Mouse (Mus musculus): Measurements from ENCODE around the gene Pde11a.

Pde11a gene

DNA sequence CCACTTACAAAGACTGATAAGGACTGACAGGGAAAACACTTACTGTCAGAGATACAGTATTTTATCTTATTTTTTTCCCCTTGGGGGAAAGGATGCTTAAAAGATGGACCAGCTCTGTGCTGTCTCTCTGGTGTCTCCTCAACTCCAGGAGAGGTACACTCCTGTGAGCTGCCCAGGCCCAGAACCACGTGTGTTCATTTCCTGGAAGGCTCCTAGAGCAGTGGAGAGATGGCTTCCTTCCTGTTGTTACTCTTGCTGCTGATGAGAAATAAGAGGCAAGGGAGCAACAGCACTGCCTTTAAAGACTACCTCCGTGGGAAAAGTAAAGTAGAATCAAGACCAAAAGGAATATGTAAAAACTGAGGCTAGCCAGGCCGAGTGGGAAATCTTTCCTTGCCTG lies 205.6 kb downstream of the Pde11a start:
- DNase-seq, result no peak

DNA sequence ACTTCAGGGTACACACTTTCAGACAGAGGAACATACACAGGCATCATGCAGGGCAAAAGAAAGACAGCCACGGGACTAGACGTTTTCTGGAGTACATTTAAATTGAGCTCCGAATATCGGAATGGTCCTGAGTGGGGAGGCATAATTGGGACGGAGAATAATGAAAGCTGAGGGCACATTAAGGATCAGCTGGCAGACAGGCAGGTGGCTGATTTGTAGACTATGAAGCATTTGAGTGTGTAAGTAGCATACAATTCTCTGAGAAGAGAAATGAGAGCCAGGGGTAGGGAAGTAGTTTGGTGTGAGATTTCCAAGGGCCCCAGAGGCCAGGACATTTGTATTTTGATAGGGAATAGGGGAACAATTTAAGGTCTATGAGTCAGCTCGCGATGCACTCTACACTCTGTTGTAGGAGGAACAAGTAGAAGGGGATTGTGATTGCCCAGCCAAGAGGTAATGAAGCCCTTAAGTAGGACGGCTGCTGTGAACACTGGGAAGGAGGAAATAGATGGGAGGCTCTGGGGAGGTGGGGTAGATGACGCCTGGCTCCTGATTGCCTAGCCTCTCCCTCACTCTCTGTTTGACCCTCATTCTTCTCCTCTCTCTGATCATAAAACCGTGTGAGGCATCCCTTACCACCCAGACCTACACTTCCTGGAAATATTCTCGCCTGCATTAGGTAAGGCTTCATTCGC lies 208.5 kb downstream of the Pde11a start:
- no peak for DNase-seq

DNA sequence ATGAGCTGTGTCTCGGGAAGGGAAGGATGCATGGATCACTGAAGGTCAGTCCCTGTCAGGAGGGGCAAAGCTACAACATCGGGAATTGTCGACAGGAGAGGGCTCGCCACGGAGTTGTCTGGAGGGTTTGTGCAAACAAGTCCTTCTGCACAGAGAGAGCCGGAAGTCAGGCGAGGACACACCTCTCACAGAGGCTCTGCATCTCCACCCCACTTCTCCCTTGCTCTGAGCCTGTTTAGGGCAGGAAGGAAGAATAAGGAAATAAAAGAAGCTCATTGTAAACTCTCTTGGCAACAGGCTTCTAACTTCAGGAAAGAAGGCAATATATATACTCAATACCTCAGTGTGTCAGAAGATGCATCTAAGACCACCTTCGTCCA lies 209.5 kb downstream of the Pde11a start:
- DNase-seq, result peak; percentile 13

DNA sequence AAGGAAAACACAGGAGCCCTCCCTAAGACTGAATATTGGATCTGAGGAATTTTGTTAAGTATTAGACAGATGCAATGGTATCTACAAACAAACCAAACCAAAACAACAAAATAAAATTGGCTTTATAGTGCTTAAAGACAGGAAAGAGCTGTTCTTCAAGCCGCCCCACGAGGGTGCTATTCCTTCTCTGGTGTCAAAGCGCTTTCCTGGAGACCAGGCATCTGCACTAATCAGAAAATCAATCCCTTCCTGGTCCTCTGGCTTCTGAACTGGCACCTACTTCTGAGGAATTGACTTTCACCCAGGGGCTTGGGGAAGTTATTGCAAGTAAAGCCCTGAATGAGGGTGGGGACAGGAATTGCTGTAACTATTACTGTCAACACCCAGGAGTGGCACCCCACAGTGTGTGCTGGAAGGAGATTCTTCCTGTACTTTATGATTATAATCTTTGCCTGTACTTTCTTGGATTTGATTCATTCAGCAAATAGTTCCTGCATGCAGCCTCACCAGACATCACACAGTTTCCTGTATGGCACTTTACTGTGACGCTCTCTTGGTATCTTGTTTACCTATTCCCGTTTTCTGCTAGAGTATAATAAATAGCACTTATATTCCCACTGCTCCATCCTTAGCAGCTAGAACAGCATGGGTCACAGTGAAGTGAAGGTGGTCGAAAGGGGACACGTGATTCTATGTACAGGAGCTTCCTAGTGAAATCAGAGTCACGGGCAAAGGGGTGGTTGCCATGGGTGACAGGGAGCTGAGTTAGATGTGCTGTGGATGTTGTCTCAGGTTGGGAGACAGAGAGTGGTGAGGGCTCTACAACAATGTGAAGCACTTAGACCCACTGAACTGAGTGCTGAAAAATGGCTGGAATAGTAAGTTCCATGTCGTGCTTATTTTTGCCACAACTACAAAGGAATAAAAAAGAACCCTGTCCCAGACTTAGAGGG lies 210.2 kb downstream of the Pde11a start:
- DNase-seq, result peak; percentile 42

DNA sequence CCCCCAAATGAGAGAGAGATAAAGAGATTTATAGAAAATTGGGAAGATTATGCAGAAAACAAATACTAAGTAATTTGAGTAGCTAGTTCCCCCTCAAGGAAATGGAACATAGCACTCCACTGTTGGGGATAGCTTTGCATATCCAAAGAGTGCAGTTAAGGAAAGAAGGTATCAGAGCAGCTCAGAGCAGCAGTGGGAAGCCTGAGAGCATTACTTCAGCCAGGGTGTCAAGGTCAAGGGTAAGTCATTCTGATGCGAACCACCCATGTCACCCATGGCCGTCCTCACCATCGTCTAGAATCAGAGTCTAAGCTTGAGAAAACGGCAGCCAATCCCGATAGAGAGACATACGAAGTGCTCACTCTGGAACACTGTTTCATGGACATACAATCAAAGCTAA lies 211.9 kb downstream of the Pde11a start:
- no peak for DNase-seq

DNA sequence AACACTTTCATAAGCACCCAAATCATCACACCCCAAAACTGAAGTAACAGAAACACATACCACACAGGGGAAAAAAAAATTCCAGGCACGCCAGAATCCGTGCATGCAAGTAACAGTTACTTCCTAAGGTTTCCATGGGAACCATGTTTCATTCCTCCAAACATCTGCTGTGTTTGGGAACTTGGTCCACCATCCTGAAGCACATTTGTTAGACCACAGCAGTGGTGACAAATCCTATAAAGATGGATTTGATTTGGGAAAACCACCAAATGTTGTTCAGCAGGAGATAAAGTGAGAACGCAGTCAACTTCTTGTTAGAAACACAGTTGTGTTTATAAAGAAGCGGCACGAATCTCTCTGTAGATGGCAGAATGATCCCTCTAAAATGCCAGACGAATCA lies 213.8 kb downstream of the Pde11a start:
- no peak for DNase-seq

DNA sequence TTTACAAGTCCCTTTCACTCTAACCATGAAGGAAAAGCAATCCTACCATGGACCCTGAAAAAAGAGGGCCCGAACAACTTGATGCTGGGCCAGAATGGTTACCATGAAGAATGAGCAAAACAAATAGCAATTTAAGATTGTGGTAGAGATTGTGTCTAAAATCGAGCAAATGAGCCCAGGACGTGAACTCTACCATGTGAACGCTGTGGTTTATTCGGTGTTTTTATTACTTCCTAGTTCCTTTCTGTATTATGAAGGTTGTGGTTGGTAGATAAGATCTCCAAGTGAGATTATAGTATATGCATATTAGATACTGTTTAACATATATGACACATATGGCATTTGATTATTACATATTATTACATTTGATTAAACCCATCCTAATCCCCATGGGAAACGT lies 216.4 kb downstream of the Pde11a start:
- DNase-seq, result no peak

DNA sequence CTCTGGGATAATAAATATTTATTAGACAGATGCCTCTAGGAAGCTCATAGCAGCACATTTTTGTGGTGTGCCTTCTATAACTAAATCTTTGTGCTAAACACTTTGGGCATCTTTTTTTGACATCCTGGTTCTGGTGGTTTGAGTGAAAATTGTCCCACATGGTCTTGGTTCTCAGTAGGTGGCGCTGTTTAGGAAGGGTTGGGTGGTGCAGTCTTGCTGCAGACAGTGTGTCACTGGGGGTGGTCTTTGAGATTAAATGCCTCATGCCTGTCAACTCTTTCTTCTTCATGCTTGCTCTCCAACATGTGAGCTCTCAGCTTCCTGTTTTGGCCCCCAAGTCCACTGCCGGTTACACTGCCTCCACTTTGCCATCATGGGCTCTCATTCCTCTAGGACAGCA lies 218.7 kb downstream of the Pde11a start:
- no peak for DNase-seq

DNA sequence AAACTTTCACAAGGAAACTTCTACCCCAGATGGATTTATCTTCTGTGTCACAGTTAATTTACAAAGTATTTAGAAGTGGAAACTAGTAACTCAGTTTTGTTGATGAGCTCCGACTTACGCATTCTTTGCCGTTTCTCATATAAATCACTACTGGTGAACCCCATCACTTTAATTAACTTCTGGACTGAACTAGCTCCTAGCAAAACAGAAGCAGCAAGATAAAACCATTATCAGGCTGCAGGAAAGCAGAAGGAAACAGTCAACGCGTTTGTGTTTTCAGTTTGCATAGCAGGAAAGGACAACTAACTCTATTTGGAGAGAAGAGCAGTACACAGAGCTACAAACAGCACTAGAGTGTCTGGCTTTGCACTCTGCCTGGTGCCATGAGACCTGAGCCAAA lies 220.1 kb downstream of the Pde11a start:
- no peak for DNase-seq

DNA sequence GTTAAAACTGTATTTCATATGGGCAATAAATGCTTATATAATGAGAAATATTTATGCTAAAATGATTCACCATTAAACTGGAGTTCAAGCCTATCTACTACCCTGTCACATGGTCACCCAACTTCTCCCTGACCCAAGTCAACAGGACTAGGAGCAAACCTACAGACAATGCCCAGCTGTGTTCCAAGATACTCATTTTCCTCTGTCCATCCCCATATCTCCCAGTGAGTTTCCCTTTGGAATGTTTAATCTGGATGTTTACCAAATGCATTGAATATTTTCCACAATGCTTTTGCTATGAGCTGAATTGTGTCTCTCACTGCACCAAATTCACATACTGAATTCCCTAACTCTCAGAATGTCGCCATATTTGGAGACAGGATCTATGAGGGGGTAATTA lies 221.4 kb downstream of the Pde11a start:
- no peak for DNase-seq

DNA sequence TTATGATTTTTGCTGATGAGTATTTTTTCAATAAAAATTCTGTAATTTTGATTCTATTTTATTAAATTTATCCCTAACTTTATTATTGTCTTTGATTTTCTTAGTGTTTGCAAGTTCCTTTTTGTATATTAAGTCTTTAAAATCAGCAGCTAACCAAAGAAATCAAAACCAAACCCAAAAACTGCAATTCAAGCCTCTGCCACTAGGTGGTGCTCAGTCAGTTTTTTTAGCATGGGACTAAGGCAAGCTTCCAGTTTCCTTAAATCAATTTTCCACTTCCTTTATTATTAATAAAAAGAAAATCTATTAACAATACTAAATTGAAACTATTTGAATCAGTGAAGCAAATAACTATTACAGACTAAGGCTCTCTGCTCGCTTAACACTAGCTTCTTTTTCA lies 222.9 kb downstream of the Pde11a start:
- DNase-seq, result peak; percentile 69

DNA sequence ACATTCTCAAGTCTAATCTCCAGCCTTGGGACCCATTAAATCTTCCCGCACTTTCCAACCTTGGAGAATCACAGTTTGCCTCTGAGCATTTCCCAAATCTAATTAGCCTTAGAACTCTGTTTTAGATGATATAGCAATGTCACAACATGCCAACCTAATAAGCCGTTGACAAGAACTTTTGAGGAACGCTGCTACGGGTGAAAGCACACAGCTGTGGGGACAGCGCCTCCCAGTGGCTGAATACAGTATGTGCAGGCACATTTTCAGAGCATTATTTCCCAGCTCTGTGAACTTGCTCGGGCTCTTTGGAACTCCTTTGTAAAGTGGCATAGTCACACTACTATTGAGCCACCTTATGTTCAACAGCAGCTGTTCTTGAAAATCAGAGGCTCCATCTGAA lies 223.8 kb downstream of the Pde11a start:
- peak; percentile 54 for DNase-seq

DNA sequence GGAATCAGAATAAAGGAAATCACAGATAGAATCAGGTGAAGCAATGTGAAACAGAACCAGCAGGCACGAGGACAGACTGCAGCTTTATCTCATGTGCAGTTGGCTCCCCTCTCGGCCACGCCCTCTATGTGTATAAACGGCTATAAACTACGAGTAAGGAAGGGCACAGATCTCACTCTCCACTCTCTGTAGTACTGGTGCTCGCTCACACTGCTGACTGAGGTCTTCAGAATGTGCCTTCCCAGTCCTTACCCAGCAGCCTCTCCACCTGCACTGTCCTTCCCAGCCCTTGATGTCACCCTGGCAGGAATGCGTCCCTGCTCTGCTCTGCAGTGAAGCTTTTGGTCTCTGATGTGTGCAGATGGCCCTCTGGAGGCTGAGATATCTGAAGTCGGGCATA lies 228.9 kb downstream of the Pde11a start:
- DNase-seq, result no peak

DNA sequence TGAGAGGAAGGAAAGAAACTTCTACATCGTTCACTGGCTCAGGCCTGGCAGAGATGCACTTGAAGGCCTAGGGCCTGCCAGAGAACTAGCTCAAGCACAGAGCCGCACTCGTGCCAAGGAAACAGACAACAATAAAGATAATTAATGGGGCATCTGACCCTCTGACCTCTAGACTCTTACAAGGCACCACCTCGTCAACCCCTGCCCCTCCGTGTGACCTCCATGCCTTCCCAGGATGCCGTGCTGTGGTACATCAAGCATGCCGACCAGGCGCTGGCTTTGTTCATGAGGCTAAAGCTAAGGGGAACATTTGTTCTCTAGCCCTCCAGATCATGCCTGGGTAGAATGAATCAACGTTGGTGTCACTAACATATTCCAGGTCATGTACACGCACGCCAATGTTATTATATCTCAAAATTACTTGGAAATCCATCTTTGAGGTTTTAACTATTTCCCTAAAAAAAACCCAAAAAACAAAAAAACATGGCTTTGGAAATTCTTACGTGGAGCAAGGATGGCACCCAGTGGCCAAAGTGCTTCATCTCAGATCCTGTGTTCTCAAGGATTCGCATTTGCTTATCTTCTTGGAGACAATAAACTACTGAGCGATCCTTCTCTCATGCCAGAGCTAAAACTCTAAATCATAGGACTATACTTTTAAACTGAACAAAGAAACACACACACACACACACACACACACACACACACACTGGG lies 236.5 kb downstream of the Pde11a start:
- peak; percentile 55 for DNase-seq

DNA sequence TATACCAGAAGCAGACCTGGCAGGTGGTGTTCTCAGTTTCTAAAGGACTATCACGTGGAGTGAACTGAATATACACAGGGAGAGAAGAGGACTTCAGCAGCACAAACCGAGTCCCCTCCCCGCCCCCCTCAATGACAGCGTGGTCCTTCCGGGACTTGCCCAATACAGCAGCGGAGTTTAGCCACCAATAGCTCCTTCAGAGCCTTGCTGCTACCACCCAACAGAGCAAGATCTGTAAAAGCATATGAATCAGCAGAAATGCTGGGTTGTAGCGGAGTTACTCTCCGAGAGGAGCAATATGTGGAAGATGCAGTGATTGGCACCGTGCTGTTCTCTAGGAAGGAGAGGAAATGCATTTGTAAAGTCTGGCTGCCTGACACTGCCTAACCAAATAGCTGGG lies 238.0 kb downstream of the Pde11a start:
- DNase-seq, result peak; percentile 50

DNA sequence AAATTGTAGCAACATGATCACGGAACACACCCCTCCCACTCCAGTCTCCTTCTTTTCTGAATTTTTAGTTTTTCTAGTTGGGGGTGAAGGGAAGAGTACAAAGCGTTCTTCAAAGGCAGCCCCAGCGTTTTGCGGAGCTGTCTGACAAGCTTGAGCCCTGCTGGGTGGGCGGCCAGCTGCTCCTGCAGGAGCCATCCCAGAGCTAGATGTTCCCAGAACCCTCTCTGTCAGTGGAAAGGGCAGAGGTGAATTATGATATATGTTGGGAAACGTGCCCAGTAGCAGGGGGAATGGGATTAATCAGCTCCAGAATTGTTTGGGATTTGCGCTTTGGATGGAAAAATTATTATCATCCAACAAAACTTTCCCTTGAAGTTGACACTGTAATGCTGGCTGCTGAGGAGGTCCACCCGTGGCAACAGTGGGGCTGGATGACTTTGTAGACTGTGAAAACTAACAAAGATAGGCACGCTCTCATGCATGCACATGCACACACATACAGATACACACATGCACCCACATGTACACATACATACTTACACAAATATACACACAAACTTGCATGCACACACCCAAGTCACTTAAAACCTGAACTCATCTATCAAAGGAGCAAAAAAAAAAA lies 238.7 kb downstream of the Pde11a start:
- peak; percentile 63 for DNase-seq

DNA sequence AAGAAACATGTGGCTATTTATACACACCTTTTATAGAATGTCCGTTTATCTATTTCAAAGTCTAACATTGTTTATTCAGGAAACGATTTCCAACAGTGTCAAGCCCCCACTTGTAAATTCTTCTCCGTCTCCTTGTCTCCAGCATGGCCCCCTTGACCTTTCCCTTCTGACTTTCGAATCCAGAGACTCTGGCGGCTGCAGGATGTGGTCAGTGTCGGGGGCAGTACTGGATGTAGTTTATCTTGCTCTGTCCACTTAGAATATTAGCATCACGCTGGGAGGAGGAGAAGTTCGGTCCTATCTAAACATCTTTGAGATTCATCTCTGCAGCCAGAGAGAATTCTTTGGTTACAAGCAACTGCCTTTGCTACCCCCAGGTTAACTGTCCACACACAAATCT lies 240.2 kb downstream of the Pde11a start:
- peak; percentile 58 for DNase-seq

DNA sequence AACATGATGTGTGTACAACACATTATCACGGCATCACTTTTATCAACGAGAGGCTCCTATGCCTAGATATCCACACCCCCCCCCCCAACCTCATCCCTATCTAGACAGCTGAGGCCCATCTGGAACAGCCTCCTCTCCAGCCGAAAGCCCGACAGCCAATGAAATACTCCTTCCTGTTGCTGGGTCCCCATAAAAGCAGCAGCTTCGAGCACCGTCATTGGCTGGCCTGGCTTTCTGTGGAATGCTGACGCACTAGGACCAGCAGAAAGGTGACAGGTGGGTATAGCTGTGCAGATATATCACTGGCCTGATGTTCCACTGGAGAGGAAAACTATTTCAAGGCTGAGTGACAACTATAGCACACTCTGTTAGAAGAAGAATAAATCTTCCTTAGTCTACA lies 240.7 kb downstream of the Pde11a start:
- DNase-seq, result peak; percentile 30

DNA sequence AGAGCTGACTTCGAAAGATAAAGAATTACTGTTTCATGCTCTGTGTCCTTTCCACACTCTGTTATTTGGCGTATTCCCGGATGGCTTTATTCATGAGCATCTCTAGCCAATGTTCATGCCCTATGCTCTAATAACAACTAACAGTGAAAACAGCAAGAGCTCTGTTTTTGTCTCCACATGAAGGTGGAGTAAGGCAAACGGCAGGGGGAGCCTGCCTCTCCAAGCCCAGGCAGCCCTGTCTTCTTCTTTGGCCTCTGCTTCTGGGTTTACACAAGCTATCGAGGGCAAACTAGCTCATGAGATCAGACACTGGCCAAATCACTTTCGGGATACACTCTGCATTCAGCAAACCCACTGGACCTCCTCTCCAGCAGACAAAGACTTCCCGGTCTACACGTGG lies 241.3 kb downstream of the Pde11a start:
- no peak for DNase-seq

DNA sequence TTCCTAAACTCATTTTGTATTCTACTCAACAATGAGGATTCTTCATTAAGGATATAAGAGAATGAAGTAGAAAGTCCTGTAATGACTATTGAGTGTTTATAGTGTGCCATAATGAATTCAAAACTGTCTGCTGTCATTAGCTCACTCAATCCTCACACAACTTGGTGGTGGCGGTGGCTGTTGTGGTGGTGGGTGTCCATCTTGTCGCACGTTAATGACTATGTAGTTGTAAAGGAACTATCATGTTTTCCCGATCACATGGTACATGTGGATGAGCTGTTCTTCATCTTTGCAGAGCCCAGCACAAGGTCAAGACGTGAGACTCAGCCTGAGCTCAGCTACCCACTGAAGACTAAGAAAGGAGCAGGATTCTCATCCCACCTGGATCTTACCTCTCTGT lies 242.7 kb downstream of the Pde11a start:
- no peak for DNase-seq

DNA sequence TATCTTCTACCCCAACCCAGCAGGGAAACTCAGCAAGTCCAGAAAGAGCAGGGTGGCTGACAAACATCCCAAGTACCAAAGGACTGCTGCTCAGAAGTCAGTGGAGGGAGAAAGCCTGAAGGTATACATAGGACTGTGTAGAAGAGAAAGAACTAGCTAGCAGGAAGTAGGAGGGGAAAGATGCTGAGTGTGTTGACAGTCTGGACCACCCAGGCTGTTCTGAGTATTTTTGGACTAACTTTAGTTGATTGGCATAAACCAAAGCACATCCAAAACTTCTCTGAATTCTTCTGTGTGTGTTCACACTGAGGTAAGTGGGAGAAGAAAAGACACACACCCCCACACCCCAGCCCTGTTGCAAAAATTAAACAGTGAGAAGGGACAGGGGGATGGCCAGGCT lies 248.1 kb downstream of the Pde11a start:
- peak; percentile 29 for DNase-seq

DNA sequence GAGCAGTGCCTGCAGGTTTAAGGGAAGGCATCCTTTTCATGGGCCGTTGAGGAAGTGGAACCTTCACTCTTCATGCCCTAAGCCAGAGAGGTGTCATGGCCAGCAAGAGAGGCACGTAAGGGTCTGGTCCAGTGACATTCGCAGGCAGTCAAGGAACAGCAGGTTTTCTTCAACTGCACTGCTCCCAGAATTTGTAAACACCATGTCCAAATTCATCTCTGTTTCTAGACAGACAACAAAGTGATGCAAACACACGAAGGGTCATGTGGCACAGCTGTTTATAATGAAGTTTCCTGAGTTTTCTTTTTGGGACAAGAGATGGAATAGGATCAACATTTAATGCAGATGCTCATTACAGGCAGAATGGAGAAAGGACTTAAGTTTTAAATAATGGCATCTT lies 249.7 kb downstream of the Pde11a start:
- peak; percentile 82 for DNase-seq

DNA sequence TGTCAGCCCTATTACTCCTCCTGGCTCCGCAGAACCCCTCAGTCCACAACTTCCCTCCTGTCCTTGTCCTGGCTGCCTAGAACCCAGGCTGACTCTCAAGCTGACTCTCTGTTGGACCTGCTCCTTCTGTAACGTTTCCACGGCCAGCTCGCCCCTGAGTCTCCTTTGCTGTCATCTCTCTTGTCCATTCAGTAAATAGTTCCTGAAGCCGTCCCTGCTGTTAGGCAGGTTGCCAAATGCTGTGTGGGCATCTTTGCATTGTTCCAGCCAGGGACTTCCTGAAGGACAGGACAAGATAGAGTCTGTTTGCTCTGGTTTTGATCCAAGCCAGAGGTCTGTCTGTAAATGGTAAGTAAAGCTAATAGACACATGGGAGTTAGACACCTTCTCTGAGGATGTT lies 250.2 kb downstream of the Pde11a start:
- DNase-seq, result peak; percentile 85

All from lung, postnatal 10 days (tissue).